Mouse (Mus musculus): ENCODE results near the gene Cntnap3.

DNA sequence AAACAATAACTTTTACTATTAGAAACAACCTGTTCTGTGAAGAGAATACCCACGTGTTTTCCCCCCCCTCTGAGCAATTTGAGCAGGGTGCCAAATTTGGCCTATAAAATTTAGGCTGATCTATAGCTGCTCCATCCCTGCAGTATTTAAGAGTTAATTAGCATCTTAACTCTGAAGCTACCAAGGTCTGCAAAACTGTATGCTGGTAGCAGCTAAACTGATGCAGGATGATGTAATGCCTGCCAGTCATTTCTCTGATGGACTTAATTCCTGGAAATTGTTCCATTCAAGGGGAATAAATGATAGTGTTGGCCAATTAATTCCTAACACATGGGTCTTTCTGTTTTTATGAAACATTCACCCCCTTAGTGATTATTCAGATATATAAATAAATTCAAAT, 623 bp downstream of the Cntnap3 start:
- TF ChIP-seq GATA1 (IDR thresholded peaks at IDR 0.05; ENCODE audit: low read length) = no peak
- TF ChIP-seq TAL1 (IDR thresholded peaks at IDR 0.05; ENCODE audit: low read length) = no peak

Data from erythroblast, embryonic 14.5 days (primary cell).